Mouse (Mus musculus): ENCODE data around the gene Rasgef1b.

Rasgef1b gene

DNA sequence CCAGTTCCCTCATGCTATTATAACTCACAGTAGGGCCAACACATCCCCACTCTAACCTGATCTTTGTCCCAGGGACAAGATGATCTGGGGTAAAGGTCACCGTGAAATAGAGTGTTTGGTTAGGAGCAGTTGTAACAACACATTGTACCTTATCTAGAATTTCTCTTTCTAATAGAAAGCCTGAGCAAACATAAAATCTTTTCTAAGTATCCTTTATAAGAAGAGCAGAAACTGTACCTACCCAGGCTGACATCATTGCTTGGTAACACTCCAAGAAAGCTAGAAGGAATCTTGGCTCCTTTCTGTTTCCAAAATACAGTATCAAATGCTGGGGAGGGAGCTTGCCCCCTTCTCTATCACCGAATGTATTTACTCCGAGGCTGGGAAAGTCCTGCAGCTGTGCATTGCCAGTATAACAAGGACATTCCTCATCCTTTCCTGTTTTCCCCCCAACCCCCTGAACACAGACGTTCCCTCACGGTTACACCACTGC is 374.2 kb downstream of the Rasgef1b start:
- no peak for DNase-seq

DNA sequence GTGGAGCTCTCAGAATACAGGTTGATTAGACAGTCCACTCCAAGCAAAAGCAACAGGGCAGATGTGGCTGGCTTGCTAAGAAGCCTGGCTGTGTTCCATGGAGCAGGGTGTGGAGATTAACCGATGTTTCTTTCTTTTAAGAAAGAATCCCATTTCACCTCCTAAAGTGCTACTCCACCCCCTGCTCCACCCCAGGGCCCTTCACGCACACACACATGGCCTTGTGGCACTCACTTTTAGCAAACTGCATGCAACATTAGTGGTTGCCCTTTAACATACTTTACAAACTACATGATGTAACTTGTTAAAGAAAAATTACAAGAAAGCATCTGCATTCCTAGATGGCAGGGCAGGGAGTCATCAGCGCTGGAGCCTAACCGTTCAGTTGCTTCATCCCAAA is 378.8 kb downstream of the Rasgef1b start:
- DNase-seq, result no peak

DNA sequence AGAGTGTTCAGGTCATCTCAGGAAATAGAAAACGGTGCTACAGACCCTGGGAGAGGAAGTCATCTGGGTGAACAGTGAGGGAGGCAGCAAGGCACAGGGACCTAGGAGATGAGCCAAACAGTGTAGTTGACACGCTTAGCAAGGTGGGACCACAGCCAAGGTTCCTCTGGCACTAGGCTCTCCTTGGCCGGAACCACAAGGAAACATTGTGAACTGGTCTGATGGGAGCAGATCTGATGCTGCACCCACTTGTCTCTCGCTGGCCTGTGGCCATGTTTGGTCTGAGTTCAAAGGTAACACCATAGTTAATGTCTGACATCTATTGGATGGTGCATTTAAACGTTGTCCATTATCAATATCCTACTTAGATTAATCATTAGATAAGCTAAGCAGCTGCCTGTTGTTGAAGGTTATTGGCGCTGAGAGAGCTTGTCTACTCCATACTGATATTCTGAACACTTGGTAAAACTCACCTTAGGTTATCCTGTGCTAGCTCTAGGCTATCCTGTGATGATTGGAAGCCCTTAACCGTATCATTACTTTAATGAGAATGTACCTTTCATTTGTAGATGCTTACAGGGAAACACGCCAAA is 380.5 kb downstream of the Rasgef1b start:
- DNase-seq, result peak; percentile 40

DNA sequence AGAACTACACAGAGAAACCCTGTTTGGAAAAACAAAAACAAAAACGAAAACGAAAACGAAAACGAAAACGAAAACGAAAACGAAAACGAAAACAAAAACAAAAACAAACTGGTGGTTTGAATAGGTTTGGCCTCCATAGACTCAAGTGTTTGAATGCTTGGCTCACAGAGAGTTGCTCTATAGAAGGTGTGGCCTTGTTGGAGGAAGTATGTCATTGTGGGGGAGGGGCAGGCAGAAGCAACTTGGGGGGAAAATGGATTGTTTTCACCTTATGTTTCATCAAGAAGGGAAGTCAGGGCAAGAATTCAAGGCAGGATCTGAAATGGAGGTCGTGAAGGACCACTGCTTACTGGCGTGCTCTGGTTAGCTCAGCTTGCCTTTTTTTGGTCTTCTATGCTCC is 386.3 kb downstream of the Rasgef1b start:
- no peak for DNase-seq

DNA sequence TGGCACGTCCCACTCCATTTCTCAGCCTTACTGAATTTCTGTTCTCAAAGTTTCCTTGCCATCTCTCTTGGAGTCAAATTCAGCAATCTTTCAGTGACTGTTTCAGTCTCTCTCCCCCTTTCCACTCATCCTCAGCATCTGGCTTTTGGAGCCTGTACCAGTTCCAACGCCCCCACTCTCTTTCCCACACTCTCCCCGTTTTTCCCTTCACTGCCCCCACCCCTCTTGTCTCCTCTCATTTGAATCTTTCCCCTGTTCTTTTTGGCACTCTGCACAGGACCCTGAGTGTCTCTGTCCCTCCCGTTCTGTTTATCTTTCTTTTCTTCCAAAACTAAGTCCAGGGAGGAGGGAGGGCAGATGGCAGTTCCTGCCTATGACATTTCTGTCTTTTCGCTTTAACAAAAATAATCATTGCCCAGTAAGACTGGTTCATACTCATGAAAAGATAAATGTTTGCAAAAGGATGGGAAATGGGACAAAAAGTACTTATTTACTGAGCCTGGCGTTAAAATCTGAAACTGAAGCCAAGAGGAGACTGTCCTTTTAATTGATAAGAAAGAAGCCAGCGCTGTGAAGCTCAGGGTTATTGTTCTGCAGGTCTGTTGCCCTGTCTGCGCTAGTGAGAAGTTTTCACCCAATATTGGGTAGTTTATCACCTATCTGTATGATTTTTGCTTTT is 388.4 kb downstream of the Rasgef1b start:
- DNase-seq, result no peak

DNA sequence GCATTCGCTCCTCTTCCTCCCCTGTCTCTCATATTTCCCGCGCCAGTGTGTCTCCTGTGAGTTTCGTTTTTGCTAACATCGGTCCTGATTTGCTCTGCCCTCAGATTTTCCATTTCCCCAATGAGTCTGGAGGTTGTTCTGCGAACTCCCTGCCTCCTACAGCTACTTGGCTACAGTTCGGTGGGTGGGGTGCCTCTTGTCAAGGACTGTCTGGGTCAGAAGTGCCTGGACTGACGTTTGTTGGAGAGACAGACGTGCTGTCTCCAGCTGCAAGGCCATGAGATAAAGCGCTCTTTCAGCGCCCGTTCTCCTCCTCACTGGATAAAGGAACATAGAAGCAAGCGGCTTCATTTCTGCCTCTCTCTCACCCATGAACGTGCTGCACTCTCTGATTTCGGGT is 389.1 kb downstream of the Rasgef1b start:
- DNase-seq, result peak; percentile 26

DNA sequence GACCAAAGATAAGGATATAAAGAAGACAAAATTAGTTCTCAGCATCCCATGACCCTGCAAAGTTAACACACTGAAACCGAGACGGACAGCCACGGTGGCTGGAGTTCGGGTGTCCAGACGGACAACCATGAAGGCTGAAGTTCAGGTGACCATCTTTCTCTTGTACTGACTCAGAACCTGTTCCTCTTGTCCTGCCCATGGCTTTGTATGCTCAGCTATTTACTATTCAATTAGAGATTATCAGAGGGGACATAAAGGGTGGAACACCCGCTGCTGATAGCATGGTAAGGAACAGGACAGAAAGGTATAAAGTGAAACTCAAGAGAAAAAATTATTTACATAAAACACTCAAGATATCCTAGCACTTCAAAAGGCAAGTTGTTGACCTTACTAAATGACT is 390.0 kb downstream of the Rasgef1b start:
- DNase-seq, result no peak

DNA sequence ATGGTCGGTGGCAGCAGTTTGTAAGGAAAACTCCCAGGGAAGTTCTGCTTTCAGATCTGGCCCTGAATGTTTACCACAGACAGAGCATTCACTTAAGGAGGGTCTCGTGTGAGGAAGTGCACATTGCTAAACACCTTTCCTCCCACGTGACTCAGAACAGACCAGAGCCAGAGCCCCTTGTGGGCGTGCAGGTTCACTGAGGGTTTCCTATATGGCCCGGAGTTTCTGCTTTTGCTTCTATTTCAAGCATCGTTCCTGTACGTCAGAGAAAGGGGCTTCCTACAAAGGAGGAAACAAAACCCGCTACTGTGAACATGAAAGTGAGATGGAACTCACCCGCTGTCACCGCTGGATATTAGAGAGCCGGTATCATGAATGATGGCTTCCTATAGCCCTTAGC is 392.4 kb downstream of the Rasgef1b start:
- DNase-seq, result no peak

DNA sequence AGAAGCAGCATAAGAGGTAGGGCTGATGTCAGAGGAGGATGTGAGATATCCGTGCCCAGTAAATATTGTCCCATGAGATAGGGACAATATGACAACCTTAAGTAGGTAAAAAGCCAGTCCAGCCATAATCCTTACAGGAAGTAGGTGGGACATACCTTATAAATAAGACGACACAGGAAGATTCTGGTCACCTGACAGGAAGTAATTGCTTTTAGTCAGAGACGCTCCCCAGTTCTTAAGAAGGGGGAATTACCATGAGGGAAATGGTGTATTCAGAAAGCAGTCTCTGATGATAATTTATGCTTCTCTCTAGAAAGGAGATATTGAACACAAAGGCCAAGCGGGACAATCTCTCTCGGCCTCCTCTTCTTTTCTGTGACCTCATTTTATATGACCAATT is 394.8 kb downstream of the Rasgef1b start:
- no peak for DNase-seq

DNA sequence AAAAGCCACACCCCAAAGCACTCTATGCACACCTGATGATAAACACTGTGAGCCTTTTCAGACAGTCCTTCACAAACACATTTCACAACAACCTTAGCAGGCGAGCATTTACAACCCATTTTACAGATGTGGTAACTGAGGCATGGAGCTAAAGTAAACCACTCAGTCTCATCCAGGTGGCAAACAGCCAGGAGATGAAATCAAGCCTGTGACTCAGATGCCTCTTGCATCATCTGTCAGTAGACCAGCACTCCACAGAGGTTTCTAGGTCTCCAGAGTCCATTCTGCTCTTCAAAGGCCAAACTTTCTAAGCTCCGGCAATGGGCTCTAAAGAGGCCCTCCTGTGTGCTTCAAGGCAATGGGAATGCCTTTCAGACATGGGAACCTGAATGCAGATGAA is 396.8 kb downstream of the Rasgef1b start:
- no peak for DNase-seq

DNA sequence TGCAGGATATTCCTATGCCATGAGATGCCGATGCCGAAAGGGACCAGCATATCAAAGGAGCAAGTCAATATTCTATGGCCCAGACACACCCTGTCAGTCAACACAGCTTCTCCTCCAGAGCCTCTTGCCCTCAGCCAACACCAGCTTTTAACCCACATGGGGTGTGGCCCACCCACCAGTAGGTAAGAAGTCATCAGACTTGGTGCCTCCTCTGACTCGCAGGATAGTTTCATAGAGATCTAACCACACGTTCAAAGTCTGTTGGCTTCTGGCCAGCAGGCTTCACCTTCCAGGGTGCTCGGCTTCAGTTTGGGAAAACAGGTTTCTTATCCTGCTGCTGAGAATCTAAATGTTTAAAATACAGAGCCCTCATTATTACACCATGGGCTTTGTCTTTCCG is 399.8 kb downstream of the Rasgef1b start:
- DNase-seq, result no peak

DNA sequence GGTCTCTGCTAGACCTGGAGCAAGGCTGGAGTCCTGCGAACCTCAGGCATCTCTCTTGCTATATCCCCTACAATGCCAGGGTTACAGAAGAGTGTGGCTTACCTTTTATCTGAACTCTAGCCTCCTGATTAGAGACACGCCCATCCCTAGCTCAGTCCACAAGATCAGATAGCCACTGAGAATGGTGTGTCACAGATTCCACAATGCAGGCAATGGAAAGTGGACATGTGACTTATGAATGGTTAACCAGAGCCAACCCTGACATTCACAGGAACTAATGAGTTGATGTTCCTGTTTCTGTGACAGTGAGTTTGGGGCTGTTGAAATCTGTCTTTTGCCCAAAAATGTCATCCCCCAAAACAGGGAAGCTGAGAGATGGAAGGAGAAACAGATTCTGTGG is 401.8 kb downstream of the Rasgef1b start:
- no peak for DNase-seq

DNA sequence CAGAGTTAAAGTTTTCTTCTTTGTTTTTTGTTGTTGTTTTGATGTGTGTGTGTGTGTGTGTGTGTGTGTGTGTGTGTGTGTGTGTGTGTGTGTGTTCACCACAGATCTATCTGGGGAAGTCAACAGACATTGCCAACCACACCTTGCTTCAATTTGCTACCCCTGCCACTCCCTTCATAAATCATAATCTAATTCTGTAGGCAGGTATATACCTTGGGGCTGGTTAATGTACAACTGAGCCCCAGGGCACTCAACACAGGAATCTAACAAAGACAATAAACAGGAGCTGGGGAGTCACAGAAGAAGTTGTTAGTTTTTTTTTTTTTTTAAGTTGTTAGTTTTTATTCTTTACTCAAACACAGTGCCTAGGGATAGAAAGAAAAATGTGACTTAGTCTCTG is 403.6 kb downstream of the Rasgef1b start:
- no peak for DNase-seq

DNA sequence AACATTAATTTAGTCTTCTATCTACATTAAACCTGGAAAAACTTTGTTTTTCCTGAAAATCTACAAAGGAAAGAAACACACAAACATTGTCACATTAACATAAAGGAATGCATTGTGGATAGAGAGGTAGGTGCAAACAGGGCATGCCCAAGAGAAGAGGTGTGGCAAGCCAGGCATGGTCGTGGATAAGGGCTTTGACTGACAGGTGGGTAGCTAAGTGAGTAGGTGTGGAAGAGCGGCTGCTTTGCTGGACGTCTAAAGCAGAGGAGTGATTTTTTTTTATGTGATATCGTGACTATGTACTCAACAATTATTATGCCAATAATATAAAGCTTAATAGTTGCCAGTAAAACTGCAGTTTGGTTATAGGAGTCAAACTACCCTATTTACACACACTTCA is 408.1 kb downstream of the Rasgef1b start:
- no peak for DNase-seq

DNA sequence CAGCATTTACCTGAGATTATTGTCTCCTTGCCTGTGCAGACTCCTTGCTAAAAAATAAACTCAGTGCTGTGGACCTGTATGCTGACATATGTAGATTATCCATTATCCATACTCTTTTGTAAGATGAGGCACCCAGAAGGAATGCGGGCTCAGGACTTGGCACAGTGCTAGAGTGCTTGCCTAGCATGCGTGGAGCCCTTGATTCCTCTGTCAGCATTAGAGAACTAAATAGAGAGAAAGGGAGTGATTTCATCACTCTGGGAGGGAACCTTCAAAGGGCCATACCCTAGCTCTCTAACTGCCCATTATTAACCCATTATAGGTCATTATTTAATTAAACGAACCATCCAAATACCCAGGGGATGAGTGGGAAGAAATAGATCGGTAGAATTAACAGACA is 430.9 kb downstream of the Rasgef1b start:
- DNase-seq, result no peak

DNA sequence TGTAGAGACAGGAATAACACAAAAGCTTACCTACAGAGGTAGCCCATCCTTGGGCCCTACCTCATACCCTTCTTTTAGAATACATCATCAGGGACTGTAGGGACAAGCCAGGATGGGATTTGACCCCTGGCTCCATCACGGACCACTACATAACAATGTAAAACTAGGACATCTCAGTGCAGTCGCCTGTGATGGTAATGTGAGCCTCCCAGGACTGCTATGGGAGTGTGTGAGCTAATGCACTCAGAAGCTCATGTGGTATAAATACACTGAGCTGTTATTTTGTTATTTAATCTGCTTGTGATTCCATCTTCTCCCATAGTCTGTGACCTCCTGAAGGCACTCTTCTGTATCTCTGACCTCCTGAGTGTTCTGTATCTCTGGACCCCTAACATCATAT is 432.5 kb downstream of the Rasgef1b start:
- DNase-seq, result no peak

DNA sequence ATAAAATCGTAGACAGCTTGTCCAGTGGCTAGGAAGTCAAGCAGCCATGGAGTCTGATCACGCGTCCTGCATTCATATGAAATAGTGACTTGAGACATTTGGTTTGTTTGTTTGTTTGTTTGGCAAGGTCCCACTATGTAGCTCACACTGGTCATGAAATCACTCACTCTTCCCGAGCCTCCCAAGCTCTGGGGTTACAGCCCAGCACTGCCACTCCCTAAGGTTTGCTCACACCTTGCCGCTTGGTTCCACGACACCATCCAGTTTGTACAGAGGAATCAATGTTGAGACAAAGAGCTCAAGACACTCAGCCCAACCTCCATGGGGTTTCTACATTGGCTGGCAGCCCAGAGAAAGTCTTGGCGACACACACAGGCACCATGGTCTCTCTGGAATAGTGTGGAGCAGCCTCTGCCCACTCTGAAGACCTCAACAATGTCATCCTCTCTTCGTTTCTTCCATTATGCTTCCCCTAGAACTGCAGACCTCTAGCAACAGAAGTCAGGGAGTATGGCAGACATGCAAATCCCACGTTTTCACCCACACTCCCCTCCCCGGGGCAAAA is 436.5 kb downstream of the Rasgef1b start:
- DNase-seq, result no peak

DNA sequence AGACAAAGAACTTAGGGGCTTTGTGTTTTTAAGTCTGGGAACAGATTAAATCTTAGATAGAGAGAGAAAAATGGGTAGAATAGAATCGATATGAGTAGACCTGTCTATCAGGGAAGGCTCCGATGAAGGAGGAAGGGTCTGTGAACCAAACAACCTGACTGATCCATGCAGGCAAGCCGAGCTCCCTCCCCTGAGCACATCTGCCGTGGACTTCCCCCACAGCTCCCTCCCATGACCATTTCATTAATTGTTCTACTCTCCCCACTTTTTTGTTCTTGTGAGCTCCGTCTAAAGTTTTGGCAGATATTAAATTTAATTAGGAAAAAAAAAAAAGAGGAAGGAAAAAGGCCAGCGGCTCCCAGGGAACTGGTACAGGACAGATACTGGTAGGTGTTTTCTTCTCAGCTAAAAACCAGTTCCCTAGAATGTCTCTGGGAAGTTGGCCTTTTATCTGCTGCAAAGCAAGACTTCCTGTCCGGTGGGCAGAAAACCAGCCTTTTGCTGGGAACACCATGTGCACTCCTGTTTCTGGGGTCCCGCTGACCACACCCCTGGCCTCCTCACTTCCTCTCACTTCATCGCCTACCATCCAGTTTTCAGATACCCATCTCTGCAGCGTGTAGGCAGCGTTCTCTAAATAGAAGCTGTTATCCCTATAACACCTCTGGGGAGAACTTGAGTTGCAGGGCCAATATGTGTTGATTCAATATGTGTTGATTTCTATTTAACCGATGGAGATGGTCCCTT is 437.6 kb downstream of the Rasgef1b start:
- DNase-seq, result no peak

DNA sequence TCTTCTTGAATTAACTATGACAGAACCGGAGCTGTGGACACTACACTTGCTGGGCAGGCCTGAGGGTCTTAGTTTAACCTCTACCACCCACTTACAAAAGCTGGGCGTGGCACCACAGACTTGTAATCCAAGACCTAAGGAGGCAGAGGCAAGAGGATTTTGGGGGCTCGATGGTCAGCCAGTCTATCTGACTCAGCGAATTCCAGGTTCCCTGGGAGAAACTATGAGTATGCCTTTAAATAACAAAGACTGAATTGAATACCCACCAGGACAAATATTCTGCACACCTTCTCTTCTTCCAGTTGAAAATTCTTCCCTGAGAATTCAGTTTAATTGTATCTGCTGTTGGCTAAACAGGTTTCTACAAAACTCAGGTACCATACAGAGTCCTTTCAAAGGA is 440.6 kb downstream of the Rasgef1b start:
- DNase-seq, result no peak

DNA sequence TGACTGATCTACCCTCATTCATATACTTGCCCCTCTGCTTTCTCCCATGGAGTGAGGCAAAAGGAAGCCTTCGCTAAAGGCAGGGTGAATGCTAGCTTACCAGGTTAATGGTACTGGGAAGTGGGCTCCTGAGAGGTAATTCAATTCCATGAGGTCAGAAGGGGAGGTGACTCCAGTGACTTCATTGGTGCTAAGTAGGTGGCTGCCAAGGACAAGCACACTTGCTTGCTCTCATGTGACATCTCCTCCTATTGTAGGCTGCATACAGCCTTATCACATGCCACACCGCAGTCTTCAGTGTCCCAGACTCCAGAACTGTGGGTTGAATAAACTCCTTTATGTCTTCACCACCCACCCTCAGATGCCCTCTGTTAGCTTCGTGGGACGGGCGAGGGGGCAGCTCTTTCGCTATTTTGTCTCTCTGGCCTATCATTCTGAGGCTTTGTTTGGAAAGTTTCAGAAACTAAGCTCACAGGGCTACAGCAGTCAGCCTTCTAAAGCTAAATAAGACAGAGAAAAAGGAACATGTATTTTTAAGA is 441.1 kb downstream of the Rasgef1b start:
- no peak for DNase-seq

DNA sequence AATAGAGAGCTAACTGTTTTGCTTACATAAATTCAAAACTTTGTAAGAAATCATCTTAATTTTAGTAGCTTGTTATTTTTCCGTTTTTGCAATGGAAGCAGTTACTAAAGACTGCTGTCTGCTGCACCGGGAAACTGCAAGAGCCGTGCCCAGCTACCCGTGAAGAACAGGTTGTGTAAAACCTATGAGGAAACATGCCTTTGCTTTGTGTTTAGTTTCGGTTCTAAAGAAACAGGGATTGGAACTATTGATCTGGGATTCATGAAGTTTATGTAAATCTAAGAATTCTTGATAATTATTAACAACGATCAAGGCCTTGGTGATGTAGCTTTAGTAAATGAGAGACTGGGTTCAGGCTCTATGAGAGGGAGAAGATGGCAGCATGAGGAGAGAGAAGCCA is 442.3 kb downstream of the Rasgef1b start:
- no peak for DNase-seq

DNA sequence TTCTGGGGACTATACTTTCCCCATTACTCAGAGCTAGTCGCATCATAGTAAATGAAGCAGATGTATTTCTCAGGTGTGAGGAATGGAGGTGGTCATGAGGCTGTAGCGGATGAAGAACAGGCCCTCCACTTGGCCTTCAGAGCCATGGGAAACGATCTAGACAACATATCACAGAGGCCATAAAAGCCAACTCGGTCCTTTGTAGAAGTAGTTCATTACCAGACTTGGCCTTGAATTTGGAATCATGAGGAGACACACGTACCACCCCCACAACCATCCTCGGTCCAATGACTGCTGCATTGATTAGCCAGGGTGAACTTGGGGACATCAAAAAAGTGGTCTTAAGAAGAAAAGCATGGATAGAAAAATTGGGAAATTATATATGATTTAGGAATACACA is 442.8 kb downstream of the Rasgef1b start:
- DNase-seq, result no peak

DNA sequence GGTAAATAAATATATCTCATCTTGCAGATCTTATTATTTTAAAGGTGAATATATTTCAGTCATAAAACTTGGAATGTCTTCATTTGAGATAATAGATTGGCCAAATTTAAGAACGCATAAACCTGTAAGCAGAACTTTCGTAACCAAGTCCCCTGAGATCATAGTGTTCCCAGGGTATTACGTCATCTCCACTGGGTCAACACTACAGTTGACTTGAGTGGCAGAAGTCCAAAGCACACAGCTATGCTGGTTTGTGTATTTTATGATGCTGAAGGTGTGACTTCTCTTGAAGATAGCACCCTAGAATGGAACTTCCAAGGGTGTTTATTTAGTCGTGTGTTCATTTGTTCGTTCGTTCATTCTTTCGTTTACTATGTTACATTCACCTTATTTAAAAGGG is 444.5 kb downstream of the Rasgef1b start:
- DNase-seq, result no peak

DNA sequence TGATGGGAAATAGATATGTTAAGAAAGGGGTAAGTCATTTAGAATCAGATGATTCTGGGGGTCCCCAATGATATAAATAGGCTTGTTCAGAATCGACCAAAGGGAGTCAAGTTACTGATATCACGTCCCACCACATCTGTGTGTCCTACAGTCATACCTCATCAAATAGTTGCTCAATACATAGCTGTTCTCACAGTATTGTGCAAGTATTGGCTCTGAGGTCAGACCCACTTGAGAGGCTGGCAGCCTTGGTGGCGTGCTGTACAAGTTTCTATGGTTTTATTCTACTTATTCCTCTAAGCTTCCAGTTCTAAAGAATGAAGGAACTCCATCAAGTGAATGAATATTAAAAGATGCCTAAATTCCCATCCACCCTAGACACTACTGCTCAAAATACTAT is 445.2 kb downstream of the Rasgef1b start:
- DNase-seq, result no peak

Measured in right cerebral cortex, postnatal 14 days (tissue).